Mouse (Mus musculus) layer of hippocampus, postnatal 14 days (tissue): ENCODE measurements at regions not wholly inside any gene's neighbourhood (a gene's known extent, or its start where the extent isn't known, plus 50 kb on each side); places are given as distances from the start of the nearest gene placed in this dataset.

Source experiments
- DNase-seq, 2 experiments: peaks; one replicate each; pipeline ENCODE4 v3.0.0; 2021 to 2022; ENCODE audit warnings: low spot score in 2 of 2, mixed read lengths in 1 of 2

- DNase-seq = no peak
These were observed 324.3 kb downstream of the Tns1 start for GRCm38 (mm10) chr1:73799996-73800395.

GRCm38 (mm10) chr1:73799246-73799645 lies 325.0 kb downstream of the Tns1 start:
- no peak for DNase-seq

GRCm38 (mm10) chr1:73797858-73798257 lies 326.4 kb downstream of the Tns1 start:
- DNase-seq = no peak

GRCm38 (mm10) chr1:73797413-73797812 lies 326.8 kb downstream of the Tns1 start:
- DNase-seq = no peak

GRCm38 (mm10) chr1:73793871-73794270 lies 330.4 kb downstream of the Tns1 start:
- DNase-seq = no peak

DNA sequence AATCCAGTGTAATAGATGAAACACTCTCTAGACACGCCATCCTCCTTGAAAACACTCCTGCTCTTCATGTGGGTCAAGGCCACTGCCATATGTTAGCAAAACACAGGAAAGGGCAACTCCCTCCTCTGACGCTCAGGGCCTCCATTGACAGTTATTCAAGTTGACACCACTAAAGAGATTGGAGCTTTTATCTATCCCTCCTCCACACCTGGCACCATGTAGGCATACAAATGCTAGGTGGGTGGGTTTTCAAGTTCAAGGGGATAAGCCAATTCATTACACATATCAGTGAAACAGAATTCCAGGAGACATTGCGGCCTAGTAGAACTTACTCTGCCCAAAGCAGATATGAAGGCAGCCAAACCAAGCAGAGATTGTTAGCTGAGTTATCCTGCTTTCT lies 331.0 kb downstream of the Tns1 start:
- DNase-seq = peak in 1 of 2 experiments; percentile 39

GRCm38 (mm10) chr1:73792311-73792710 lies 331.9 kb downstream of the Tns1 start:
- no peak for DNase-seq

DNA sequence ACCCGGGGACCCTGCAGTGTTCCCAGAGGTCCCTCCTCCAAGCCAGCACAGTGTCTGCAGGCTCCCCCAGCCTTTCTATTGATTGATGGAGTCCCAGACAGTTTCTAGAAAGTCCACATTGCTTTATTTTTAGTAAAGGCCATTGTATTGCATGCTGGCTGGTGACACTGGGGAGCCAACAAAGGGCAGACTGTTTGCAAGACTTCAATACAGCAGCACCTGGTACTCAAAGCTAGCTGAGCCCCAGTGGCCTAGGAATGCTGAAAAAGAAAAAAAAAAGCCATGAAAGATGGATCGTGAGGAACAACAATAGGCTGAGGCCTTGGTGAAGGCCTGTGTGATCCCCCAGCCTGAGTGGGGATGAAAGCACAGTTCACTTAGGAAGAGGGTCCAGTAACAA lies 336.6 kb downstream of the Tns1 start:
- no peak for DNase-seq

- DNase-seq = no peak
These were observed 337.0 kb downstream of the Tns1 start for GRCm38 (mm10) chr1:73787224-73787623.

DNA sequence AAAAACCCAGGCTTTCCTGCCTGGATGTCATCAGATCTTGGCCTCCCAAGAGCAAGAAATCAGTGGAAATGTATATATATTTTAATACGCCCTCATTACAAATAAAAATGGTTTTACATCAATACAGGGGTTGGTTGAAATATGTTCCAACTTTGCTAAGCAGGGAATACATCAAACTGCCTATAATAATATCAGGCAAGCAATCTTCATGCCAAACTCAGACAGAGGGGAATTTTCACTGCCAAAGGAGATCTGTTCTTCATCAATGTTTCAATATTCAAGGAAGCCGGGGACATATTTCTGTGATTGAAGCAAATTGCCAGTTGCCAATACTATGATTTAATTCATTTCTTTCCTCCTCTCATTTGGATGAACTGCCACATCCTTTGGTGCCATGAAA lies 340.9 kb downstream of the Tns1 start:
- no peak for DNase-seq

- DNase-seq = no peak
These were observed 341.4 kb downstream of the Tns1 start for GRCm38 (mm10) chr1:73782871-73783270.

- DNase-seq = no peak
These were observed 352.5 kb downstream of the Tns1 start for GRCm38 (mm10) chr1:73771773-73772172.

- DNase-seq = no peak
These were observed 353.6 kb downstream of the Tns1 start for GRCm38 (mm10) chr1:73770631-73771030.

DNA sequence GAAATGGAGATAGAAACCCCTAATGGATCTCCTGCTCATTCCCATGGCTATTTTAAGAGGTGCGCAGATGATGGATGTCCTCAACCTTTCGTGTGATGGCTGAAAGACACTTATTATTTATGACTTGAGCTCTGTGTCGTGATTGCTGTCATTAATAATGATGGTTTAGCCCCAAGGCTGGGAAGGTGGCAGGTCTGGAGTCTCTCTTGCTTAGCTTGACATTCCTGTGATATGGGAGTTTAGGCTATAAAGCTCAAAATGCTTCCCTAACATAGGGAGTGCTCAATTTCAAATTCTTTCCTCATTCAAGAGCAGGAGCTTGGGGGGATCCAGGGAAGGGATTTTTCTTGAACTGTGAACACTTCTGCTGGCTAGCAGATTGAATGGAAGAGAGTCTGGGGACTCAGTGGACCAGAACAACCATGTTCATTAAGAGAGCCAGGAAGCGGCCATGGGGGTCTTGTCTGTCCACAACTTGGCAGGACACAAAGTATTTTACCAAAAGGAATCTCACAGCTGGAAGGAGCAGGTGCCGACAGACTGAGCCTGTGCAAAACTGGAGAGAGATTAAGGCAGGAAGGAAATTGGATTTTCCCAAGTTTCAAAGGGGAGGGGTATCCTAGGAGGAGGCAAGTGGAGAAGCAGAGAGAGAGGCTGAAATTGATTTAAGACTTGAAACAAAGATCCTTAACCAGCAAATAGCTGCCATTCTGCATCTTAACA lies 359.5 kb downstream of the Tns1 start:
- no peak for DNase-seq

DNA sequence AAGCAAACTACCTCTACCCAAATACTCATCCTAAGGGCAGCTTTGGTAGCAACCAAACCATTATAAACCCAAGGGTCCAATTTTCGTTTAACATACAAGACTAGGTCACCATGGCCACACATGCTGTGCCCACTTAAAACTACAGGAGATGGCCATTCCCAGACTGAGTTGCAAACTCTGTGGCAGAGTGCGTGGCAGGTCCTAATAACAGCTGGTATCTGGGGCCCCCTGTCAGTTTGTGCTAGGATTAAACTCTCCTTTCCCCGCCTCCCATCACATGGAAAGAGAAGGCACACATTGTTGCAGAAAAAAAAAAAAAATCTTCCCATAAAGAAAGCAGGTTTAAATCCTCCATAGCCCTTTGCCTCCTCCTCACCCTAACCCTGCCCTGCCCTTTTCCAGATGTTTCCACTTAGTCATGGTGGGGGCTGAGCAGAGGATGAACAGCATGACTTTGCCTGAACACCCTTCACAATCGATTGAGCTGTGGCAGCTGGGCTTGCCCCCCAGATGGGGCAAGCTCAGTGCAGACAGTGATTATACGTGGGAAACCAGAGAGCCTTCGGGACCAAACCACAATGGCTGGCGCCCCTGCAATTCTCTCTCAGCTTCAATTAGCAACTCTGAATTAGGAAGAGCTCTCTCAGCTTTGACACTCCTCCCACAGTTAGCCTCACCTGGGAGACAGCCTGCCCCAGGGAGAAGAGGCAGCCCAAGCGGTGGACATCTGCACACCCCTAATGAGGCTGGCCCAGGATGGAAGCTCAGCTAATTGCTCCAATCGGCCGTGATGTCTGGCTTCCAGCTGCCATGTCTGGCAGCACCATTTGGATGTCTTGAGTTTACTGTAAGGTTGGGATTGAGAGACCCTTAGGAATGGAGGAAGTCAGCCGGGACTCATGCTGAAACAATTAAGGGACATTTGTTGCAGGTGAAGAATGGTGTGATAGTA lies 365.9 kb downstream of the Tns1 start:
- DNase-seq = no peak

GRCm38 (mm10) chr1:73755791-73756190 lies 368.5 kb downstream of the Tns1 start:
- no peak for DNase-seq

- no peak for DNase-seq
These were observed 369.3 kb downstream of the Tns1 start for GRCm38 (mm10) chr1:73754928-73755327.

- no peak for DNase-seq
These were observed 371.1 kb downstream of the Tns1 start for GRCm38 (mm10) chr1:73753157-73753556.

DNA sequence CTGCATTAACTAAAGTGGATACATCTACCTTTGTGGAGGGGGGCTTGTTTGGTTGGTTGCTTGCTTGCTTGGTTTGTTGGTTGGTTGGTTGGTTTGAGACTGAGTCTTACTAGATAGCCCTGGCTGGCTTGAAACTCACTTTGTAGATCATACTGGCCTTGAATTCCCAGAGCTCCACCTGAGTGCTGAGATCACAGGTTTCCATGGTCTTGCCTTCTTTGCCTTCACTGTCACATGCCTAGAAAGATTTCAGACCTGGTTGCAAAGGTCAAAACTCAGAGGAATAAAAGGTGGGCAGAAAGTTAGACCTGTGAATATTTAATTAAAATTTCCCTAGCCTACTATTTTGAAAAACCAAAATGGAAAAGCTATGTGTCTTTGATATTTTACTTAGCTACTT lies 375.5 kb downstream of the Tns1 start:
- no peak for DNase-seq

DNA sequence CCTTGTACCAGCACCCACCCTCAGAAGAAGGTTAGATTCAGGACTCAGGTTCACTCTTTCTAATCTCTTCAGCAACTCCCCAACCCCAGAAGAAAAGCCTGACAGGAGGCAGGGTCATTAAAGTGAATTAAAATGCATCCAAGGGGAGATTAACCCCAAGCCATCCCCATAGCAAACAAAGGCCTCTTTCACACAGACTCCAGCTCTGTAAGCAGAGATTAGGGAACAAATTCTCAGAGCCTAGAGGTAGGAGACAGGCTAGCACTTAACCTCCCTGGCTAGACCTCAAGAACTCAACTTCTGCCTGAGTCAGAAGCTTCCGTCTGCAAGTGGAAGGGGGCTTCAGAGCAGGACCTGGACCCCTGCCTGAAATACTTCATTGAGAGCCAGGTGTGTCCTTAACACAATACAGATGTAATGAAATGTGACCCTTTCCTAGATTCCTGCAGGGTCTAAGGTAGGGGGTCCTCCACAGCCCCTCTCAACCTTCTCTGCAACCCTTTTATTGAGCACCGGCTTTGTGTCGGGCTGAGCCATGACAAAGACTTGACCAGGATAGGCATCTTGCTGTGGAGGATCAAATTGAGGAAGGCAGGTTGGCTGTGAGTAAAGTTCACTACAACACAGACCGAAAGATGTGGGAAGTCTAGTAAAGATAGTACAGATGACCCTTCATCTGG lies 379.6 kb downstream of the Tns1 start:
- no peak for DNase-seq

GRCm38 (mm10) chr1:73743737-73744554 lies 380.3 kb downstream of the Tns1 start:
- DNase-seq = no peak
